Mouse (Mus musculus) spleen, postnatal 4 days (tissue): Measurements from ENCODE around the gene Enpp4.
A peak's percentile ranks its signal among the peaks of the same experiment; 100 is the strongest.

Experiments used
- DNase-seq, 2 experiments: peaks; one replicate each; pipeline ENCODE4 v3.0.0; 2022; ENCODE audit warnings: low spot score in 2 of 2

Gene Enpp4

GRCm38 (mm10) chr17:44105287-44106138 is at the start of gene Enpp4:
Enpp4 (minus strand) TSS chr17:44105809.
- peak; percentile 84 to 90 for DNase-seq

- no peak for DNase-seq
Measured at GRCm38 (mm10) chr17:44155204-44155603, 49.6 kb upstream of the Enpp4 start.

DNA sequence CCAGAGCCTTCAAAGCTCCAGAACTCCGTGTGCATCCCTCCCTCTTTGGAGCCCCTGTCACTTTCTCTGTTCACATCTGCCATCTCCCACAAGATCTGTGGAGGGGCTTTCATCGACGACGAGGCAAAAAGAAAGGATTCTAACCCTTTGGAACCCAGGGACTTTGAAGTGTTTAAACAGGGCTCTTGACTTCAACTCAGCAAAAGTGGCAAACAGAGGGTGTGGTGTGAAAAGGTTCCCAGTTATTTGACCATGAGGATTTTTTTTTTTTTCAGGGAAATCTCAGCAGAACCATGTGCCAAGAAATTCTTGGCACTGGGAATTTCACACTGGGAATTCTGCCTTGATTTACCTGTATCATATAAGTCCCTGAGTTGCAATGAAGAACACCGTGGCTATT is 48.3 kb upstream of the Enpp4 start:
- no peak for DNase-seq

DNA sequence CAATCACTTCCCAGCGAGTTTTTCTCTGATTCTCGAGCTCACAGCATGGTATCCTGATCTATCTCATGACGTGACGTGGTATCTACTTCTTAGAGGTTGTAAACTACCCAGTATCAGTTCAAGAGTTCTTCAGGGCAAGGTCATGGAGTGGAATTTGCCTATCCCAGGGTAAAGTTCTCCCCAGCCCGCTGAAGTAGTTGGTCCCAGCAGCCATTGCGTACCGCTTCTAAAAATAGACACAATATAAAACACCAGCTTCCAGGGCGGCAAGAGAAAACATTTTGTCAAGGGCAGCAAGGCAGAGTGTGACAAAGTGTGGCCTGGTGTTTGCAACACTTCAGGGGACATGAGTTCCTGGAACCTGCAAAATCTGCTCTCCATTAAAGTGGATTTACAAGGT is 46.3 kb upstream of the Enpp4 start:
- no peak for DNase-seq

DNA sequence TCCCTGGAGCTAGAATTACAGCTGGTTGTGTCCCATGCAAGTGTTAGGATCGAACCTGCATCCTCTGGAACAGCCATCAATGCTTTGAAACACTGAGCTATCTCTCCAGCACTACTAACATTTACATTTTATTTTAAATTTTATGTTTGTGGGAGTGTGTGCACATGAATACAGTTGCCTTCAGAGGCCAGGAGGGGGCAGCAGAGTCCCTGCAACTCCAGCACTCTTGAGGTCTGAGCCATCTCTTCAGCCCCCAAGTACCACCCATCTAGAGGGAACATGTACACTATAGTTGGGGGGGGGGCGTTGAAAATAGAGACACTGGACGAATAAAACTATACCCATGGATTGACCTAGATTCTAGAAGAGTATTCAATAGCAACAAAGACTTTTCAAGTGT is 45.5 kb upstream of the Enpp4 start:
- peak; percentile 17 to 75 for DNase-seq

- DNase-seq: no peak
Measured at GRCm38 (mm10) chr17:44148109-44148846, 42.7 kb upstream of the Enpp4 start.

GRCm38 (mm10) chr17:44145806-44146205 is 40.2 kb upstream of the Enpp4 start:
- no peak for DNase-seq

DNA sequence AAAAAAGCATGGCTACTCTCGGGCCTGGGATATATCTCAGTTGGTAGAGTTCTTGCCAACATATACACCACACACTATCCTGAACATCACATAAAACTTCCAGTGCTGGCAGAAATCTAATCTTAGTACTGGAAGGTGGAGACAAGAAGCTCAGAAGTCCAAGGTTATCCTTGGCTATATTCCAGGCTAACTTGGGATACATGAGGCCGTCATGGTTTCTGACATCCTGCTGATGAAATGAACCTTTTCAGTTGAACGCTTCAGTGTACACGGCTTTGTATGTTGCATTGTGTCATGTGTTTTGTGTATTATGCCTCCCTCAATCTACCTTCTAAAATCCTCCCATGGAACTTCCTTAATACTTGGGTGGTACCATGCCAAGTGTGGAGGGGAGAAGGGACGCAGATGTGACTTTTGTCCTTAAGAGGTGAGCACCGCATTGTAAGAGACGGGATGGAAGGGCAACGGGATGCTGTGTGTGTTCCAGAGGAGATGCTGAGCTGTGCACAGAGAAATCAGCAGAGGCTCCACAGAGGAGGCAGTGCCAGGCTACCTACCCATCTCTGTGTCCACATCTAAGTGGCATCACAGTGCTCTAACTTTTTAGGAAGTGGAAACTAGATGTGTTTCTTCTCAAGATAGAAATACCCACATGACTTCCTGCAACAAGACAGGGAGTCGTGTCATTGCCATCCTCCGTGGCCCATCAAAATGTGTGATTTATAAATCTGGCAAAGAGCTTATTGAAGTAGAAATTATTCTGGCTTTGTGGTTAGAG is 31.4 kb upstream of the Enpp4 start:
- DNase-seq: no peak

- no peak for DNase-seq
Measured at GRCm38 (mm10) chr17:44136018-44136417, 30.4 kb upstream of the Enpp4 start.

GRCm38 (mm10) chr17:44134545-44134944 is 28.9 kb upstream of the Enpp4 start:
- no peak for DNase-seq

GRCm38 (mm10) chr17:44134106-44134505 is 28.5 kb upstream of the Enpp4 start:
- no peak for DNase-seq

GRCm38 (mm10) chr17:44130429-44130828 is 24.8 kb upstream of the Enpp4 start:
- DNase-seq: peak; percentile 54 to 87

DNA sequence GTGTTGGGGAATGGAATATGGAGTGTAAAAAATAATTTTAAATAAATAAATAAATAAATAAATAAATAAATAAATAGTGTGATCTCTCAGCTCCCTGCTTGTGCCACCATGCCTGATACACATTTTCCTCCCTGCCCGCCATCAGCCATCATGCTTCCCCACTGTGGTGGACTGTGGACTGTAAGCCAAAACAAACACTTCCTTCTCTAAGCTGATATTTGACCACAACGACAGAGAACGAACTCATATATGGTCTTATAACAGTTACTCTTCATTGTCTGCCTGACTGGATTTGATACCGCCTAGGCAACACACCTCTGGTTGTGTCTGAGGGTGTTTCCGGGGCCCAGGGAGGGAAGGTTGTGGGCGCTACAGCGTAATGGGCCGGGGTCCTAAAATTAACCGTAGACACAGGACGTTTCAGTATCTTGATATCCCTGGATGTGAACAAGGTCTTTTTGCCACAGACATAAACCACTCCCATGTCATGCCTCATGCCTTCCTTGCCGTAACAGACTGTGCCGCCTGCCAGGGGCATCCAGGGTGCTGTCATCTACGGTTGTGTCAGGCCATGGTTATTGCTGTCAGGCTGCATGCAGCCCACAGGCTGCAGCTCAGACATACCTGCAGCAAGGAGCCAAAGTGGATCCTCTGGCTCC is 23.6 kb upstream of the Enpp4 start:
- no peak for DNase-seq

GRCm38 (mm10) chr17:44121366-44122100 is 15.9 kb upstream of the Enpp4 start:
- no peak for DNase-seq

DNA sequence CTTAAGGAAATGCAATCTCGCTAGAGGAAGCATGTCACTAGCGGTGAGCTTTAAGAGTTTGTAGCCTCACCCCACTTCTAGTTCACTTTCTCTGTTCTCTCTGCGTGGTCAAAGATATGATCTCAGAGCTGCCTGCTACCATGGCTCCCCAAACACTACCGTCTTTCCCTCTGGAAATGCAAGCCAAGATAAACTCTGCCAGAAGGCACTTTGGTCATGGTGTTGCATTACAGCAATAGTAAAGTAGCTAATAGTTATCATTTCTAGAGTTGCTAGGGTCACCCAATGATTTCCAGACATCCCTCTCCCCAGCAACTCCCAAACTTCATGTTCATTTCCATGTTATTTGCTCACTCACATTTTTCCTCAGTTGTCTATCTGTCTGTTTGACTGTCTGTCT is 12.6 kb upstream of the Enpp4 start:
- DNase-seq: no peak

GRCm38 (mm10) chr17:44117721-44118120 is 12.1 kb upstream of the Enpp4 start:
- no peak for DNase-seq

DNA sequence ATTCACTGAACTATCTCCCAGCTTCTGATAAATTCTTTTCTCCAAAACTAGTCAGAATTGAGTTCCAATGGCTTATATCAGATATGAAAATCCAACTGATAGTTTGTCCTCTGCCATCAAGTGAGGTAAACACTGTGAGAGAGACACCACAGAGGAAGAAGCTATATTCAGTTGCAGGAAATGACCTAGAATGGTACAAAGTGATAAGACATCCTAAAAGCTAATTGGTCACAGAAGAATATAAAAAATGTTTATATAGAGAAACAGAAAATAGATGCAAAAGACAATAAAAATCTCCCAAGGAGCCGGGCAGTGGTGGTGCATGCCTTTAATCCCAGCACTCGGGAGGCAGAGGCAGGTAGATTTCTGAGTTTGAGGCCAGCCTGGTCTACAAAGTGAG is 11.0 kb upstream of the Enpp4 start:
- no peak for DNase-seq

GRCm38 (mm10) chr17:44108331-44108730 is 2.7 kb upstream of the Enpp4 start:
- DNase-seq: no peak

- DNase-seq: no peak
Measured at GRCm38 (mm10) chr17:44101961-44102360, 3.6 kb downstream of the Enpp4 start.

GRCm38 (mm10) chr17:44100906-44101305 is 4.7 kb downstream of the Enpp4 start:
- DNase-seq: no peak

DNA sequence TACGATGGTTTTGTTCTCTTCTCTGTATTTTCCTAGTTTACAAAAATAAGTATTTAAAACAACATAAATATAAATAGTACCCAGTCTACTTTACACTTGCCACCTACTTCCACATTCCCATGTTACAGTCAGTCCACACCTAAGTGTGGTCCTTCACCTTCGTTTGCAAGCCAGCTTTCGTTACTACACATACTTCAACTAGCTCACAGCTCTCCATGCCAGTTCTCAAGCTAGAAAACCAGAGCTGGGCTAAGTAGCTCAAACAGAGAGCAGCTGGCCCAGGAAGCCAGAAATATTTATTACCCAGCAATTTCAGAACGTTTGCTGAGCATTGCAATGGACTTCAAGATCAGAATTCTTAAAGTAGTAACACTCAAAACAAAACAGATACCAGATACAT is 5.1 kb downstream of the Enpp4 start:
- DNase-seq: no peak
